In genomic region chr19:28559836-28560235, GRCm38 (mm10) we compare ENCODE assay signal across 18 mouse cellular contexts.
DNase-seq lines count a peak whose midpoint lies in the region; ATAC-seq and TF ChIP-seq lines count a peak whose summit lies in the region.
"Had no signal": no experiment of that assay in that cellular context is flagged by ENCODE, and none has a peak within 500 bp of the region (broad histone marks: within the 10 kb centered on the region; RNA-seq: fewer than 3 reads in every experiment).

No protein-coding gene starts in this region.

- H3K4me1 ChIP-seq in hindbrain, embryonic 10.5 days (replicated peaks), result peaks cover 47% of the 10 kb centered on the region
- H3K4me1 ChIP-seq in hindbrain, embryonic 13.5 days (replicated peaks), result peaks cover 20% of the 10 kb centered on the region
- H3K4me1 ChIP-seq in kidney, adult 2 months (ENCODE audit: control insufficient read depth, insufficient read depth, low read length), result peaks cover 35% of the 10 kb centered on the region
- H3K4me1 ChIP-seq: liver, embryonic 12.5 days had no signal

- ATAC-seq in hindbrain, embryonic 13.5 days (ENCODE audit: low FRiP score), result no peak
- ATAC-seq: activated CD4-positive, CD25-positive, alpha-beta regulatory T cell, adult 4 months; inflammation-experienced regulatory T-cells, adult 6 months; liver, embryonic 12.5 days had no signal

- no peak overlapping the region for H3K4me2 ChIP-seq in hindbrain, embryonic 13.5 days
- H3K4me2 ChIP-seq: embryonic facial prominence, embryonic 15.5 days; forebrain, embryonic 12.5 days; liver, embryonic 12.5 days; midbrain, embryonic 11.5 days; neural tube, embryonic 13.5 days had no signal

- TF ChIP-seq POLR2A in kidney, adult 2 months (IDR thresholded peaks at IDR 0.05; ENCODE audit: low read depth, low read length), result no peak

- H3K9ac ChIP-seq in hindbrain, embryonic 13.5 days, result no peak overlapping the region
- H3K9ac ChIP-seq: embryonic facial prominence, embryonic 15.5 days; forebrain, embryonic 12.5 days; liver, embryonic 12.5 days; neural tube, embryonic 13.5 days had no signal

- H3K36me3 ChIP-seq in hindbrain, embryonic 10.5 days, result no peaks in the 10 kb centered on the region
- H3K36me3 ChIP-seq in hindbrain, embryonic 13.5 days, result no peaks in the 10 kb centered on the region
- no peaks in the 10 kb centered on the region for H3K36me3 ChIP-seq in kidney, adult 2 months (ENCODE audit: control insufficient read depth, insufficient read depth, low read length)
- H3K36me3 ChIP-seq: embryonic facial prominence, embryonic 15.5 days; forebrain, embryonic 12.5 days; liver, embryonic 12.5 days; neural tube, embryonic 13.5 days had no signal

- 0 out of 2 replicates have a peak overlapping the region, but pooled peaks have one; percentile 9 for H3K27ac ChIP-seq in hindbrain, embryonic 10.5 days
- H3K27ac ChIP-seq in hindbrain, embryonic 13.5 days, result no peak overlapping the region
- H3K27ac ChIP-seq in kidney, adult 2 months (ENCODE audit: insufficient read depth, low read depth, low read length), result peak overlapping the region; percentile 99
- H3K27ac ChIP-seq: embryonic facial prominence, embryonic 15.5 days; forebrain, embryonic 12.5 days; layer of hippocampus, adult 2 months; liver, embryonic 12.5 days; neural tube, embryonic 13.5 days had no signal

- no peaks in the 10 kb centered on the region for H3K9me3 ChIP-seq in hindbrain, embryonic 10.5 days
- H3K9me3 ChIP-seq in hindbrain, embryonic 13.5 days, result no peaks in the 10 kb centered on the region
- H3K9me3 ChIP-seq: embryonic facial prominence, embryonic 15.5 days; forebrain, embryonic 12.5 days; liver, embryonic 12.5 days; neural tube, embryonic 13.5 days had no signal

- no peaks in the 10 kb centered on the region for H3K27me3 ChIP-seq in hindbrain, embryonic 10.5 days (ENCODE audit: insufficient read depth, poor library complexity, severe bottlenecking)
- H3K27me3 ChIP-seq in hindbrain, embryonic 13.5 days, result no peaks in the 10 kb centered on the region
- H3K27me3 ChIP-seq in kidney, adult 2 months (replicated peaks; ENCODE audit: control insufficient read depth, insufficient read depth, low read length), result no peaks in the 10 kb centered on the region
- H3K27me3 ChIP-seq: embryonic facial prominence, embryonic 15.5 days; liver, embryonic 12.5 days; neural tube, embryonic 13.5 days had no signal

- no peak overlapping the region for H3K4me3 ChIP-seq in hindbrain, embryonic 10.5 days
- no peak overlapping the region for H3K4me3 ChIP-seq in hindbrain, embryonic 13.5 days
- no peak overlapping the region for H3K4me3 ChIP-seq in kidney, adult 2 months (ENCODE audit: insufficient read depth, low read depth, low read length)
- H3K4me3 ChIP-seq: embryonic facial prominence, embryonic 15.5 days; forebrain, embryonic 12.5 days; layer of hippocampus, adult 2 months; liver, embryonic 12.5 days; neural tube, embryonic 13.5 days had no signal

- WGBS in hindbrain, embryonic 10.5 days, result 59% methylated on average over 7 of the region's 7 CpGs
- 56% methylated on average over 7 of the region's 7 CpGs for WGBS in hindbrain, embryonic 13.5 days
- 35% methylated on average over 7 of the region's 7 CpGs for WGBS in kidney, adult 2 months

- no peak for TF ChIP-seq CTCF in kidney, adult 2 months (conservative IDR thresholded peaks at IDR 0.05; ENCODE audit: insufficient read depth, insufficient read length, low read depth, low read length)

- no peak for DNase-seq in hindbrain, embryonic 10.5 days (ENCODE audit: low spot score)
- peak; percentile 93 for DNase-seq in kidney, adult 2 months
- peak; percentile 82 for DNase-seq in kidney, postnatal 14 days
- DNase-seq in yolk sac, embryonic 10.5 days (ENCODE audit: low spot score), result peak; percentile 41
- DNase-seq in thymus, postnatal 25 days, result no peak
- DNase-seq in gastrocnemius, postnatal 4 days (ENCODE audit: low spot score in 2 of 2), result no peak
- DNase-seq: adrenal gland, postnatal 14 days; cerebellum, adult 18-20 months; right cerebral cortex, postnatal 14 days had no signal

Comparison
In these comparisons a context has a peak if more than half of its experiments do, and no peak if none do; other contexts are left out.
1. DNase-seq: peak in kidney, adult 2 months (single experiment), kidney, postnatal 14 days (single experiment) and yolk sac, embryonic 10.5 days (single experiment); none in hindbrain, embryonic 10.5 days (single experiment), thymus, postnatal 25 days (single experiment) and gastrocnemius, postnatal 4 days (0 of 2).